Mouse (Mus musculus) megakaryocyte, adult 5-6 weeks (primary cell): ENCODE results near the gene Meioc. TPM values are rescaled to one million over a fixed set of nuclear protein-coding genes. Genes with fewer than 3 reads are reported as not detected.

Experiments used
- ATAC-seq: 2 replicates; pipeline ENCODE4 v1.8.0; 2016; ENCODE audit warnings: mild to moderate bottlenecking, inconsistent platforms; ENCODE audit not compliant: poor library complexity, severe bottlenecking
- total RNA-seq, 2 experiments: library from RNA; stranded (forward) in 1 of 2; stranded (reverse) in 1 of 2; fragments of 153-499, 151-499 nt in 1 of 2; fragments of 221-1000, 200-1000 nt in 1 of 2; gene quantifications; 2 replicates each; pipeline versions ENCODE4 v1.2.3 to v1.2.4; 2015 to 2017

Meioc gene
- not detected in 2 replicates for total RNA-seq (2015)
- total RNA-seq (2017): not detected in 2 replicates

DNA sequence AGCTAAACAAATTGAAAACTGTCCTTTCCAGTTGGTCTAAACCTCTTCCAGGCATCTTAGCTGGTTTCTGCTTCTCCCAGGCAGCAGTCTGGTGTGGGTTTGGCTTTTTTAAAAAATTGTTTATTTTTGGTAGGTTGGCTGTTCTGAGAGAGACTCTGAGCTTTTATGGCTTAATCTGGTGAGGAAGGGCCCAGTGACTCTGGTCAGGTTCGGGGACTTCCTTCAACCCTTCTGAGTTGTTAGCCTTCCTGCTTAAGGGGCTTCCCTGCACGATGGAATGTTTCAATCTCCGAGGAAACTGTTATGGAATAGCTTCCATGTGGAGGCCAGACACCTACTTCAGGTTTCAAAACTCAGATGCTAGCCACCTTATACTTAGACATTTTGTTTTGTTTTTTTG lies at the start of gene Meioc:
Meioc (plus strand) TSS at position 301 of the 400 bp plus-strand sequence.
- ATAC-seq: no peak

- no peak for ATAC-seq
These were observed 44.1 kb upstream of the Meioc start for GRCm38 (mm10) chr11:102619449-102619848.

DNA sequence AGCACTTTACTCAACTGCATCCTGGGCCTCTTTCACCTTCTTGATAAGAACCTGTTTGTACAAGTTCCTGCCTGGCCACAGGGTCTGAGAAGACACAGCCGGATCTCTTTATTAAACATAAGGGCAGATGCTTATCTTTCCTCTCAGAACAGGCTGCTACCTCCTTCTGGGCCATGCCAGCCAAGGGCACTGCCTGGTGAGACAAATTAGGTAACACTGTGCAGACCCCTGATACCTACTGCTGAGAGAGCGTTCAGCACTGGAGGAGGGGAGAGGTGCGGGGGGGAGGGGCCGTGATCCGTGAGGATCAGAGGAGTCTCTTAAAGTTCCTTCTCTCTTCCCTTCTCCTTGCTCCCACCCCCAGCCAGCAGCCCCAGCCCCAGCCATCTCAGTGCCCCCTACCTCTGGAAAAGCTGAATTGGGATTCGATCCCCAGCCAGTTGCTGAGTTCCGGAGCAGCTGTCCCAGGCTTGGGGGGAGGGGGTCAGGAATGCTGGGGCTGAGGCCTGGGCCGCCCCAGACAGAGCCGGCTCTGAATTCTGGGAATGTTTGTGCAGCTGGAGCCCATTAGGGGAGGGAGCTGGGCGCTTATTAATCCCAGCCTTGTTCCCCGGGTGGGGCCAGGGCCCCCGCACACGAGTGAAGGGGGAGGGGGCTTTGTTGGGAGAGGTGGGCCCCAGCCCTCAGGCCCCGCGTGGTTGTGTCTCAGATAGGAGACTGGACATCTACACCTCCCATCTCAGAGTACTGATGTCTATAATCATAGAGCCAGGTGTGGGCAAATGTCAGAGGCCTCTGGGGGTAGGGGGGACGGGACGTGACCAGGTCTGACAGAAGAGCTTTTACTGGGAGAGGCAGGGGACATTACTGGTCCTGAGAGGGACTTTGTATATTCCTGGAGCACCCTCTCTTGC lies 39.4 kb upstream of the Meioc start:
- ATAC-seq: peak; percentile 45; the same call in 1 of the 2 replicates

DNA sequence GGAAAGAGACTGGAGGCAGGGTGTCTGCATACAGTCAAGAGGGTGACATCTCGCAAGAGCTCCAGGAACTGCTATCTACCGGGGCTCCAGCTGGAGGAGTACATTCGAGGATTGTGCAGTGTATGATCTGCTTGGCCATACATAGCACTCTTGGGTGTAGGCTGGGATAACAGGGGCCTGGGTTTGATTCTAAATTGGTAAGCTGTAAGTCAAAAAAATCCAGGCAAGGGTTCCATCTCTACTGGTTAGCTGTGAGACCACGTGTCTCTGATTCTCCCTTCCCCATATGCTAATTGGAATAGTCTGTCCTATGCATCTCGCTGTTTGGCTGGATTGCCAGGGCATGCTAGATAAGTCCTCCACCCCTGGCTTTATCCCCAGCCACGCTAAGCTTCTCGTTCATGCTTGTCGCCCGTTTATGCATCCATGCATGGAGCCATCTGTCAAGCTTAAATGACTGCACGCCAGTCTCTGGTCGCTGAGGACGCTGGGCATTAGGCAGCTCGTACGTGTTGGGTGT lies 38.6 kb upstream of the Meioc start:
- ATAC-seq: no peak

DNA sequence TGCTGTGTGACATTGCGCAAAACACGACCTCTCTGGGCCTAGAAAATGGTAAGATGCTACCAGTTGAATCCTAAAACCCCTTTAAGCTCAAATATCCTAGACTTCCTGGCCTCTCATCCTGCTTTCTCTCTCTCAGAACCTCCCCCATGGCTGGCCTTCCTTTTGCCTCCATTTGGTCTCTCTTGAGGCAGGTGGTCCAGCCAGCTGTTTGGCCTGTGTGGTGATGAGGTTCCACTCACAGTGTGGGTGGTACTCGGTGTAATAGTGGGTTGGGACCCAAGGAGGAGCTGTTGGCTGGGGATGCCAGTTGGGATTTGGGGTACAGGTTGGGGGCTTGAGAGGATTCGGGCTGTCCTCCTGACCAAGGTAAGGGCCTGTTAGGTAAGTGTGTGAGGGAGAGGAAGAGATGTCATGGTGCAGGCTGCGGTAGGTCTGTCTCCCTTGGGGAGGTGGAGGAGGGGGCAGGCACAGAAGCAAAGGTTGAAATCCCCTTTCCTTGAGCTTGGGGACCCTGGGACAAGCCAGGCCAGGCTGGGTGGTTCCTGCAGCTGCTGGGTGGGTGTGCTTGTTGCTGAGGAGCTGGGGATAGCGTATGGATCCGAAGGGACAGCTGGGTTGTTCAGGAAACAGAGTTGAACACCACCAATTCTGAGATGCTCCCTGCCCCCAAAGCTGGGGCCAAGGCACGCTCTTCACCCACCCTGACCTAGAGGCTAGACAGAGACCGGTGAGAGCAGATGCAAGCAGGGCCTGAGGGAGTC lies 36.2 kb upstream of the Meioc start:
- no peak for ATAC-seq

GRCm38 (mm10) chr11:102628529-102628928 lies 35.0 kb upstream of the Meioc start:
- no peak for ATAC-seq

DNA sequence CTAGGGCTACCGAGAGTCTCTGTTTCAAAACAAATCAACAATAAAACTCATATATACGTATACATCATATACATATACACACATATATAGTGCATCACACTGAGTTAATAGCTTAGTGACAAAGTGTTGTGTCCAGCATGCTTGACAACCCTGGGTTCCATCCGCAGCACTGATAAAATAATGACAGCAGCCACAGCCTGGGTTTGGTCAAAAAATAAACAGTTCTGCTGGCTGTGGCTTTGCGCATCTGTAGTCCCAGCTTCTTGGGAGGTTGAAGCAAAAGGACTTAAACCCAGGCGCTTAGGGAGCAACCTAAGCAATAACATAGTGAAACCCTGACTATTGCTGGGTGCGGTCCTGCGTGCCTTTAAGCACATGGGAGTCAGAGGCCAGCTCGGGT lies 34.1 kb upstream of the Meioc start:
- no peak for ATAC-seq

- no peak for ATAC-seq
These were observed 32.8 kb upstream of the Meioc start for GRCm38 (mm10) chr11:102630731-102631130.

DNA sequence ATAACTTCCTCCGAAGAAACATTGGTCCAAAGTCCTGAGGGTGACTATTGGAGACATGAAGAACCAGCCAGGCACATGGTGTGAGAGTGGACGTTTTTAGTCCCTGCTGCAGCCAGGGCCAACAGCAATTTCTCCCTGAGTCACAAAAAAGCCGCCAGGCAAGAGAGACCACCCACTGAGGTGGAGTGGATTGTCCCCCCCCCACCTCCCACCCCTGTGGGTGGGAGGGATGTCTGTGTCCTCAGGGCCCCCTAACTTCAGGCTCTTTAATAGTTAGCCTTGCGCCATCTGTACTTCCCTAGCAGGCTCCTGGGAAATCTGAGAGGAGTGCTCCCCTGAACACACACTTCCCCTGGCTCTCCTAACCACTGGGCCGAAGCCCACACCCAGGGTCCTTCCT lies 32.3 kb upstream of the Meioc start:
- no peak for ATAC-seq

DNA sequence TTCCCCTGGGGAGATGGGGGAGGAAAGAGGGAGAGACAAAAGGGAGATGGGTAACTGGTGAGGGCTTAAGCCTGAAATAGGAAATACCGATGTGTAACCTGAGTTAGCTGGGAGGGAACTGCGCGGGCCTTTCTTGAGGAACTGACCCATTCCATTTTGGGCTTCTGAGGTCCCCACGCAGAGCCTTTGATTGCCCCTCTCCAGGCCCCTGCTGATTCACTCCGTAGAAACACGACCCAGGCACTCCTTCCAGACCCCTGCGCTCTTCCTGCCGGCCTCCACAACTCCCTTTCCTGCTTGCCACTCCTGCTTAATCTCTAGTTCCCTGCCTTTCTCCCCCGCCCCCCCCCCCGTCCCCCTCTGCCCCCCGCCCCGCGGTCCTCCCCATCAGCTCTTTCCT lies 30.8 kb upstream of the Meioc start:
- ATAC-seq: no peak

GRCm38 (mm10) chr11:102633379-102633778 lies 30.1 kb upstream of the Meioc start:
- ATAC-seq: no peak

DNA sequence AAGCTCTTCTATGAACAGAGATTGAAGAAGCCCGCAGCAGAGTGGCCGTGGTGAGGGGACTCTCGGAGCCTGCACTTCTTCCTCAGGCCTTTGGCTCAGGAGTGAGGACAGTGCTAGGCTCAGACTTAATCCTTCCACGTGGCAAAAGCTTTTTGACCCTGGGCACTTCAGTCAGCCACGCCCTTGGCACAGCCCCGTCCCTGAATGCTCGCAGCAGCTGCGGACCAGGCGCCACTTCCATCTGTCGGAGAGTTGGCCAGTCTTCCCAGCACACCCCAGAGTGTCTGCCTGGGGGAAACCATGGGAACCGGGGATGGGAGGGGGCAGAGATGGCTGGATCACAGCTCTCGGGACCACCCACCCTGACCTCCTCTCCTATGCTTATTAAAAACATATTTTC lies 26.6 kb upstream of the Meioc start:
- no peak for ATAC-seq

DNA sequence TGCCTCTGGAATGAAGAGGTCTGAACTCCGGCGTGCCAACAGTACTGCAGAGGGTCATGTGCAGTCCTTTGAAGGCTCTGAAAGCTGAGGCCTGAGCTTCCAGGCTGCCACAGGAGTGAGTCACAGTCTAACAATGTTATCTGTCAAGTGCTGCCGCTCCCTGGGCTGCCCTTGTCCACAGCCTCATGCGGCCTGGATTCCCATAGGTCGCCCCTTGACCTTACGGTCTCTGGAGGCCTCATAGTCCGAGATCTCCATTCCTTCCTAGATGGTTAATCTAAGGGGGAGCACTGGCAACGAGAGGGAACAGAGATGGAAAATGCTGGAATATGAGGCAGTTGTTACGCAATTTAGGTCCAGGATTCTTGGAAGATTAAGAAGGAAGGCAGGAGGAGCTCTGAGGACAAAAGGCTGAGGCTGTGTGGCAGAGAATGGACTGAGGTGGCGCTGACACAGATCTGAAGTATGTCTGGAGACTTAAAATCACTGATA lies 19.6 kb upstream of the Meioc start:
- no peak for ATAC-seq

GRCm38 (mm10) chr11:102646226-102646625 lies 17.3 kb upstream of the Meioc start:
- ATAC-seq: no peak

DNA sequence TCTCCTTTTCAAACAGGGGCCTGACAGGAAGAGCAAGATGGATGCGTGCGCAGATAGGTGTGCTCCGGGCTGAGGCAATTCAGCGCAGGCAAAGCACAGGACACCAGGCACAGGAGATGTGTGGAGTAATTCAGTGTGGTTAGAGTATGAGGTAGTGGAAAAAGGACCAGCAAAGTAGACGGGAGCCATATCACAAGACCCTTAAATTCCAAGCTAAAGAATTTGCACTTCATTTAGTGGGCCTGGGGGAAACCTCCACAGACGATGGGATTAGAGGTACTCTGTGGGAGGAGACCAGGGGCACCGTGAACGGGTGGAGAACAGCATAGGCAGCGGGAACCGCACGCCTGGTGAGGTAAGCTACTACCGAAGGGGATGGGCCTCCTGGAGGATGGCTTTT lies 15.6 kb upstream of the Meioc start:
- ATAC-seq: no peak

DNA sequence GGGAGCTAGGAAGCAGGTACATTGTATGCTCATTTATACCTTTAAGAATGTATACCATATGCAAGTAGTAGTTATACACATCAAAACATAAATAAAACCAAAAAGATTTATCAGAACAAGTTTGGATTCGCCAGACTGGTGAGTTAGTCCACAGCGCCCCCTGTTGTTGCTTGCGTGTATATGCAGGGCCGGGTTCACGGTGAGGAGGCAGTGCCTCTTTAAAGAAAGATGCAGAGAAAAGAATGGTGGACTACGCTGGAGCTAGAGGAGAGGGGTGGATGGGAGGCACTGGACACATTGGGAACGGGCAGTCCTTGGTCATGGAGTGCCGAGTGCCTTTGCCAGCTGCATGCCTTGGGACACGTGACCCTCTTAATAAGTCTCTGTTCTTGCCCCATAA lies 12.1 kb upstream of the Meioc start:
- peak; percentile 56 for ATAC-seq

- ATAC-seq: no peak
These were observed 10.7 kb upstream of the Meioc start for GRCm38 (mm10) chr11:102652844-102653243.

DNA sequence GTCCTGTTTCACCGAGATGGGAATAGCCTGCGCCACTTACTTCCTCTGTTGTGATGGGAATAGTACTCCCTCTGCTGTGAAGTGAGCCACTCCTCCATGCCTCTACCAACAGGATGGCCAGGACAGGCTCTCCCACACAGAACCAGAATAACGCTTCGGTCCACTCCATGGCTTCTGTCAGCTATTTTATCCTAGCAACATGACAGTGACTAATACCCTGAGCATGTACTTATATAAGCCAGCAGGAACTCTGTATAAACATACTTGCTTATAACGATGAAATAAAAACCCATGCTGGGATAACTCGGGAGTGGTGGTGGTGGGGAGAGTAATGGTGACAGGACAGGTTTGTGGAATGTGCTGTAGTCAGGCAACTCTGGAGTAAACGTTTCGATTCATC lies 7.6 kb upstream of the Meioc start:
- no peak for ATAC-seq

DNA sequence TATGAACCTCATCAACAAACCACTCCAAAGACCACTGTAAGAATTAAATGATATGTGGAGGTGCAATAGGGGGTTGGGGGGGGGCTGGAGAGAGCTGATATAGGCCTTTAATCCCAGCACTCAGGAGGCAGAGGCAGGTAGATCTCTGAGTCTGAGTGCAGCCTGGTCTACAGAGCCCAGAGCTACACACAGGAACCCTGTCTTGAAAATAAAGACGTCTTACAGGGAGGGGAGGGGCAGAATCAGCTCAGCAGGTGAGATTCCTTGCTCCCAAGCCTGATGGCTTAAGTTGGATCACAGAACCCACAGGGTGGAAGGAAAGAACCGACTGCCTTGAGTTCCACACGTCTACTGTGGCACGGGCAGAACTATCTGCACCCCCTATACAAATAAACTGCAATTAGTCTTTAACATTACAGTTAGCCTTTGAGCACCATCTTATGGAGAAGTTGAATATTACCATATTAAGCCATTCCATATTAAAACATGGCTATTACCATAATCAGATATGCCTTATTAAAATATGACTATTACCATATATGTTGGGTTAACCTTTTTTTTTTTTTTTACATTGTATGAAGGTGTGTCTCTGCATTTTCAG lies 7.1 kb upstream of the Meioc start:
- ATAC-seq: no peak

DNA sequence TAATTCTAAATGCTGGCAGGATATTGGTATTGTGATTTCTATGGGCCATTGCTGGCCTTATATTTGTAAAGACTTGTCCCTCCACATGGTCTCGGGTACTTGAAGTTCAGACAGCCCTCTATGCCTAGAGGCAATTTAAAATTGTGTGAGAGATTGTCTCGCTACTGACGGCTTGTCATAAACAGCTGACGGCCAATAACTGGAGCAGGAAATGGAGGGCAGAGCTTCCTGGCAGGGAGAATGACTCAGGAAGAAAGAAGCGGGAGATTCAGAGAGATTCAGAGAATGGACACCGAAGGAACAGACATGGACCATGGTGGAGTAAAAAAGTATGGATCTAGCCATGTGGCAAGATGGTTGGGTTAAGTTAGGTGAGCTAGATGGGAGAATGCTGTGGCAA lies 6.6 kb upstream of the Meioc start:
- no peak for ATAC-seq

GRCm38 (mm10) chr11:102665151-102665550 lies 1.6 kb downstream of the Meioc start:
- no peak for ATAC-seq
